Mouse (Mus musculus): ENCODE results near the gene Tns1. TPM values are rescaled to one million over a fixed set of nuclear protein-coding genes. Genes with fewer than 3 reads are reported as not detected.

Gene Tns1
- polyA plus RNA-seq, 1 experiment from 2014 or later = 23.0 TPM

DNA sequence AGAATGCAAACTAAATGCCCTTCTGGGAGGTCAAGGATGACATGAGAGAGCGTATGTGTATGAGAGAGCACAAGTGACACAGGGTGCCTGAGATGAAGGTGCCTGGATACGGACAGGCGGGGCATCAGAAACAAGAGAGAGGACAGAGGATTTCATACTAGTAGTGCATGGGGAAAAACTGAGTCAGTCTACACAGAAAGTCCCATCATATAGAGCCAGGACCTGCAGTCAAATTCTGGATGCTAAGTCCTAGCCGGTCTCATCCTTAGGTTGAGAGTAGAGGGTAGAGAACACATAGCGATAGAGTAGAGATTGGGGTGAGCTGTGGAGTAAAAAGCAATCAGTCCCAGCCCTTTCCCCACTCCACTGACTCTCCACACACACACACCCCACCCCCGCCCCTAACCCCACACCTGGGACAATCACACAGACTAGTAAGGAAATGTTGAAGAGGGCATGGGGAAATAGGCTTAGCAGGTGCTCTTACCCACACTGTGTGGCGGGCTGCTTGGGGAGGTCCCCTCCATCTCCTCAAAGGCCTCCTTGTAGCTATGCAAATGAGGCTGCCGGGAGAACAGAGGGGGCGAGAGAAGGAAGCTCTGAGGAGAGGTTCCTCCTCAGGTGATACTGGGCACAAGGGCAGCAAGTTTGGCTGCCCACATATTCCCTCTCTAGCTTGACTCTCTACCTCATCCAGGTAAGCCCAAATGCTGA, 183.6 kb downstream of the Tns1 start:
- whole genome bisulfite sequencing (ENCODE audit: insufficient replicate concordance) = 71% methylated on average over 9 of the region's 9 CpGs
- Histone ChIP-seq H3K9me3 (replicated peaks; ENCODE audit: control insufficient read depth, low read length) (no peaks in the 10 kb centered on the region), H3K4me2 (ENCODE audit: low read depth, low read length) (no peak overlapping the region), H3K4me3 (ENCODE audit: low read depth, low read length) (no peak overlapping the region), H3K4me1 (ENCODE audit: control insufficient read depth, low read depth, low read length) (no peaks in the 10 kb centered on the region; the same call in 1 of the 2 replicates), H3K9ac (ENCODE audit: low read depth, low read length) (no peak overlapping the region), H3K36me3 (ENCODE audit: control insufficient read depth, insufficient read depth) (no peaks in the 10 kb centered on the region), H3K27me3 (ENCODE audit: control insufficient read depth, insufficient read depth, low read depth, low read length) (no peaks in the 10 kb centered on the region), H3K27ac (ENCODE audit: low read length) (no peak overlapping the region)
- ATAC-seq (ENCODE audit: low read depth) = no peak

- WGBS (ENCODE audit: insufficient replicate concordance) = 72% methylated on average over 10 of the region's 10 CpGs
- no peak overlapping the region for H3K4me2 ChIP-seq (ENCODE audit: low read depth, low read length)
- no peaks in the 10 kb centered on the region for H3K27me3 ChIP-seq (ENCODE audit: control insufficient read depth, insufficient read depth, low read depth, low read length)
- H3K4me1 ChIP-seq (ENCODE audit: control insufficient read depth, low read depth, low read length) = no peaks in the 10 kb centered on the region; the same call in 1 of the 2 replicates
- no peaks in the 10 kb centered on the region for H3K36me3 ChIP-seq (ENCODE audit: control insufficient read depth, insufficient read depth)
- no peaks in the 10 kb centered on the region for H3K9me3 ChIP-seq (replicated peaks; ENCODE audit: control insufficient read depth, low read length)
- ATAC-seq (ENCODE audit: low read depth) = no peak
- no peak overlapping the region for H3K4me3 ChIP-seq (ENCODE audit: low read depth, low read length)
- no peak overlapping the region for H3K9ac ChIP-seq (ENCODE audit: low read depth, low read length)
- H3K27ac ChIP-seq (ENCODE audit: low read length) = no peak overlapping the region
Observed at GRCm38 (mm10) chr1:73938597-73938996, 185.7 kb downstream of the Tns1 start.

DNA sequence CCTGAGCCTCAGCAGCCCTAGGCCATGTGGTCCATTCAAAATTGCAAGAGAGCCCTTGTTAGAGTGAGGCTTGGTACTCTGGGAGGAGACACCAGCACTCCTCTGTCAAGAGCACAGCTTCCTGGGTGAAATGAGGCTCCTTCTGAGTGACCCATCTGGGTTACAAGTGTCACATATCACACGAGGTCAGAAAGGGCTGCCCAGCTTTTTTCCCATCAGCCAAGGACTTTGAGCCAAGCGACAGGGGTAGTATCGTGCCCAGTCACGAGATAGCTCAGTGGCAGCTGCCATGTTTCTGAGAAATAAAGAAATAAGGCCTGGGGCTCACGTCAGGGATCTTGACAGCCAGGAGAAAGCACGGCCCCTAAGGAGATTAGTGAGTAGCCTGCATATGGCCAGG, 186.4 kb downstream of the Tns1 start:
- no peaks in the 10 kb centered on the region for H3K36me3 ChIP-seq (ENCODE audit: control insufficient read depth, insufficient read depth)
- no peak overlapping the region for H3K9ac ChIP-seq (ENCODE audit: low read depth, low read length)
- H3K4me3 ChIP-seq (ENCODE audit: low read depth, low read length) = no peak overlapping the region
- no peaks in the 10 kb centered on the region for H3K27me3 ChIP-seq (ENCODE audit: control insufficient read depth, insufficient read depth, low read depth, low read length)
- H3K27ac ChIP-seq (ENCODE audit: low read length) = no peak overlapping the region
- ATAC-seq (ENCODE audit: low read depth) = no peak
- no peaks in the 10 kb centered on the region; the same call in 1 of the 2 replicates for H3K4me1 ChIP-seq (ENCODE audit: control insufficient read depth, low read depth, low read length)
- no peaks in the 10 kb centered on the region for H3K9me3 ChIP-seq (replicated peaks; ENCODE audit: control insufficient read depth, low read length)
- 64% methylated on average over 6 of the region's 6 CpGs for WGBS (ENCODE audit: insufficient replicate concordance)
- H3K4me2 ChIP-seq (ENCODE audit: low read depth, low read length) = no peak overlapping the region

GRCm38 (mm10) chr1:73936537-73936936, 187.7 kb downstream of the Tns1 start:
- H3K27ac ChIP-seq (ENCODE audit: low read length) = no peak overlapping the region
- no peak for ATAC-seq (ENCODE audit: low read depth)
- H3K9ac ChIP-seq (ENCODE audit: low read depth, low read length) = no peak overlapping the region

GRCm38 (mm10) chr1:73935442-73936080, 188.7 kb downstream of the Tns1 start:
- no peaks in the 10 kb centered on the region for H3K27me3 ChIP-seq (ENCODE audit: control insufficient read depth, insufficient read depth, low read depth, low read length)
- no peaks in the 10 kb centered on the region for H3K9me3 ChIP-seq (replicated peaks; ENCODE audit: control insufficient read depth, low read length)
- H3K9ac ChIP-seq (ENCODE audit: low read depth, low read length) = no peak overlapping the region

More at GRCm38 (mm10) chr1:73936537-73936936, 187.7 kb downstream of the Tns1 start:
- H3K27me3 ChIP-seq (ENCODE audit: control insufficient read depth, insufficient read depth, low read depth, low read length) = no peaks in the 10 kb centered on the region
- no peak overlapping the region for H3K4me3 ChIP-seq (ENCODE audit: low read depth, low read length)
- no peak overlapping the region for H3K4me2 ChIP-seq (ENCODE audit: low read depth, low read length)
- no peaks in the 10 kb centered on the region; the same call in 1 of the 2 replicates for H3K4me1 ChIP-seq (ENCODE audit: control insufficient read depth, low read depth, low read length)
- 8% methylated on average over 3 of the region's 3 CpGs for WGBS (ENCODE audit: insufficient replicate concordance)
- no peaks in the 10 kb centered on the region for H3K36me3 ChIP-seq (ENCODE audit: control insufficient read depth, insufficient read depth)
- H3K9me3 ChIP-seq (replicated peaks; ENCODE audit: control insufficient read depth, low read length) = no peaks in the 10 kb centered on the region

DNA sequence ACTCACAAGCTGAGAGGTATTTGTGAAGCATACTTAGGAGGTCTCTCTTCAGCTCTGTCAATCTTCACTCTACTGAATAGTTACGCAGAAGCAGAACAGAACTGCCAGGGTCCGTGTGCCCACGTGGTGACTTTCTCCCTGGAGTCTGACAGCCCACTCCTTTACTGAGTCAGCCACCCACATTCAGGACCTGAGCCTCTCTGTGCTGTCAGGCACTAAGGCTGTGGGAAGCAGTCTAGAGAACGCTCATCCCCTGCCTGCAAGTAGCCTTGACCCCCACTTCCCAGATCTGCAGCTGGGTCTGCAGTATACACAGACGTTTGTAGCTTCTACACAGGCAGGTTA, 191.1 kb downstream of the Tns1 start:
- Histone ChIP-seq H3K4me3 (ENCODE audit: low read depth, low read length) (no peak overlapping the region), H3K4me2 (ENCODE audit: low read depth, low read length) (no peak overlapping the region), H3K9me3 (replicated peaks; ENCODE audit: control insufficient read depth, low read length) (no peaks in the 10 kb centered on the region), H3K27ac (ENCODE audit: low read length) (no peak overlapping the region), H3K9ac (ENCODE audit: low read depth, low read length) (no peak overlapping the region), H3K4me1 (ENCODE audit: control insufficient read depth, low read depth, low read length) (peaks cover 9% of the 10 kb centered on the region), H3K36me3 (ENCODE audit: control insufficient read depth, insufficient read depth) (no peaks in the 10 kb centered on the region), H3K27me3 (ENCODE audit: control insufficient read depth, insufficient read depth, low read depth, low read length) (no peaks in the 10 kb centered on the region)
- no peak for ATAC-seq (ENCODE audit: low read depth)
- WGBS (ENCODE audit: insufficient replicate concordance) = 60% methylated on average over 5 of the region's 5 CpGs

More at GRCm38 (mm10) chr1:73935442-73936080, 188.7 kb downstream of the Tns1 start:
- no peak overlapping the region for H3K27ac ChIP-seq (ENCODE audit: low read length)
- no peak overlapping the region for H3K4me3 ChIP-seq (ENCODE audit: low read depth, low read length)
- H3K4me2 ChIP-seq (ENCODE audit: low read depth, low read length) = no peak overlapping the region
- H3K4me1 ChIP-seq (ENCODE audit: control insufficient read depth, low read depth, low read length) = peaks cover 2% of the 10 kb centered on the region
- ATAC-seq (ENCODE audit: low read depth) = no peak
- WGBS (ENCODE audit: insufficient replicate concordance) = 51% methylated on average over 4 of the region's 4 CpGs
- H3K36me3 ChIP-seq (ENCODE audit: control insufficient read depth, insufficient read depth) = no peaks in the 10 kb centered on the region

DNA sequence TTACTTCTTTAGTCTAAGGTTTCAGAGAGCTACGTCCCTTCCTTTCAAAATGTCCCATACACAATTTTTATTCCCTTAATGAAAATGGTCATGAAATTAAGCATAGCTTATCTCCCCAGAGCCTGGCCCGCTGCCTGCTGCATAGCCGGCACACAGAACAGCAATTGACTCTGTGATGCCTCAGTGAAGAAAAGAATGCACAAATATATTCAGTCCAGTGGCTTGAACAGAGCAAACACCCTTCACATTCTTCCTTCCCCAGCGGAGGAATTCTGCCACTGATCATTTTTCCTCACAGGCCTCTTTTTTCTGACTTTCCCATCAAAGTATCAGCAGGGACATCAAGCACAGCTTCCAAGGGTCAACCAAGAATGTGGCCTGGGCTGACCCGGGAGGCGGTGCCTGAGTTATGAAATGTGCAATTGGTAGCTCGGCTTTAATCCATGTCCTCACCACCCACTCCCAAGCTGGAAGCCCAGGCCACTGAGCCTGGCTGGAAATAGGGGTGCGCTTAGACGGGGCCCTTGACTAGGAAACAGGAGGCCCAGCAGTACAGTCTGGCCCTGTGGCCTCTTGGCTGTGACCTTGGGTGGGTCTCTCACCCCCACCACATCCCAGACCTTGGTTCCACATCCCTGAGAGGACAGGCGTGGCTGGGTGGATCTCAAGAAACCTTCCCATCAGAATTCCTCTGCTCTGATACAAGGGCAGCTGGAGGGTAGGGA, 191.7 kb downstream of the Tns1 start:
- no peak overlapping the region for H3K9ac ChIP-seq (ENCODE audit: low read depth, low read length)
- no peak overlapping the region for H3K4me2 ChIP-seq (ENCODE audit: low read depth, low read length)
- WGBS (ENCODE audit: insufficient replicate concordance) = 77% methylated on average over 10 of the region's 10 CpGs
- H3K9me3 ChIP-seq (replicated peaks; ENCODE audit: control insufficient read depth, low read length) = no peaks in the 10 kb centered on the region
- no peak overlapping the region for H3K27ac ChIP-seq (ENCODE audit: low read length)
- H3K4me1 ChIP-seq (ENCODE audit: control insufficient read depth, low read depth, low read length) = peaks cover 9% of the 10 kb centered on the region
- H3K36me3 ChIP-seq (ENCODE audit: control insufficient read depth, insufficient read depth) = peaks cover 4% of the 10 kb centered on the region
- H3K27me3 ChIP-seq (ENCODE audit: control insufficient read depth, insufficient read depth, low read depth, low read length) = no peaks in the 10 kb centered on the region
- ATAC-seq (ENCODE audit: low read depth) = no peak
- no peak overlapping the region for H3K4me3 ChIP-seq (ENCODE audit: low read depth, low read length)

- H3K27ac ChIP-seq (ENCODE audit: low read length) = no peak overlapping the region
- 62% methylated on average over 5 of the region's 5 CpGs for WGBS (ENCODE audit: insufficient replicate concordance)
Observed at GRCm38 (mm10) chr1:73931851-73932250, 192.4 kb downstream of the Tns1 start.

More at GRCm38 (mm10) chr1:73931851-73932250, 192.4 kb downstream of the Tns1 start:
- Histone ChIP-seq H3K4me1 (ENCODE audit: control insufficient read depth, low read depth, low read length) (peaks cover 9% of the 10 kb centered on the region), H3K36me3 (ENCODE audit: control insufficient read depth, insufficient read depth) (peaks cover 8% of the 10 kb centered on the region), H3K27me3 (ENCODE audit: control insufficient read depth, insufficient read depth, low read depth, low read length) (no peaks in the 10 kb centered on the region), H3K9me3 (replicated peaks; ENCODE audit: control insufficient read depth, low read length) (no peaks in the 10 kb centered on the region), H3K9ac (ENCODE audit: low read depth, low read length) (no peak overlapping the region), H3K4me2 (ENCODE audit: low read depth, low read length) (no peak overlapping the region), H3K4me3 (ENCODE audit: low read depth, low read length) (no peak overlapping the region)
- no peak for ATAC-seq (ENCODE audit: low read depth)
